25 mouse cellular contexts compared by ENCODE assay signal in genomic region chr17:14652013-14652412, GRCm38 (mm10). TPM values are rescaled to one million over a fixed set of nuclear protein-coding genes. Genes with fewer than 3 reads are reported as not detected.
DNase-seq lines count a peak whose midpoint lies in the region; ATAC-seq and TF ChIP-seq lines count a peak whose summit lies in the region.
"Had no signal": no experiment of that assay in that cellular context is flagged by ENCODE, and none has a peak within 500 bp of the region (broad histone marks: within the 10 kb centered on the region; RNA-seq: fewer than 3 reads in every experiment).

No protein-coding gene starts in this region.

- H3K4me2 ChIP-seq in limb, embryonic 13.5 days (replicated peaks): no peak overlapping the region
- H3K4me2 ChIP-seq: embryonic facial prominence, embryonic 12.5 days; embryonic facial prominence, embryonic 15.5 days; forebrain, embryonic 12.5 days had no signal

- H3K4me1 ChIP-seq in heart, adult 2 months (ENCODE audit: control insufficient read depth, insufficient read depth, low read length): no peaks in the 10 kb centered on the region
- peaks cover 7% of the 10 kb centered on the region; the same call in 1 of the 2 replicates for H3K4me1 ChIP-seq in limb, embryonic 13.5 days
- H3K4me1 ChIP-seq: embryonic facial prominence, embryonic 12.5 days; forebrain, embryonic 10.5 days; forebrain, embryonic 12.5 days had no signal

- WGBS in heart, adult 2 months: 74% methylated on average over 7 of the region's 7 CpGs
- WGBS in limb, embryonic 13.5 days: 29% methylated on average over 7 of the region's 7 CpGs

- TF ChIP-seq CTCF in heart, adult 2 months (IDR thresholded peaks at IDR 0.05): no peak

- no peak for TF ChIP-seq EP300 in heart, adult 2 months (IDR thresholded peaks at IDR 0.05; ENCODE audit: insufficient read depth, low read depth, low read length)

- intact Hi-C loops in heart, adult 2 months (cut with DNase I): no loop called here

- peak; percentile 64; the same call in 1 of the 2 replicates for ATAC-seq in limb, embryonic 13.5 days (ENCODE audit: low FRiP score, low read depth)
- ATAC-seq: forebrain, embryonic 14.5 days; forebrain, embryonic 16.5 days had no signal

- H3K4me3 ChIP-seq in heart, adult 2 months: no peak overlapping the region
- H3K4me3 ChIP-seq in limb, embryonic 13.5 days: no peak overlapping the region
- H3K4me3 ChIP-seq: embryonic facial prominence, embryonic 12.5 days; embryonic facial prominence, embryonic 15.5 days; erythroblast, embryonic 14.5 days; forebrain, embryonic 10.5 days; forebrain, embryonic 12.5 days had no signal

- TF ChIP-seq POLR2A in heart, adult 2 months (IDR thresholded peaks at IDR 0.05; ENCODE audit: insufficient read depth, low read depth, low read length): no peak

- H3K27ac ChIP-seq in heart, adult 2 months: no peak overlapping the region
- H3K27ac ChIP-seq in limb, embryonic 13.5 days: no peak overlapping the region
- H3K27ac ChIP-seq: embryonic facial prominence, embryonic 12.5 days; embryonic facial prominence, embryonic 15.5 days; forebrain, embryonic 10.5 days; forebrain, embryonic 12.5 days had no signal

- H3K9ac ChIP-seq in heart, adult 2 months (ENCODE audit: low read depth, low read length): no peak overlapping the region
- no peak overlapping the region for H3K9ac ChIP-seq in limb, embryonic 13.5 days
- H3K9ac ChIP-seq: embryonic facial prominence, embryonic 12.5 days; embryonic facial prominence, embryonic 15.5 days; forebrain, embryonic 12.5 days had no signal

- DNase-seq in heart, adult 11 months: peak; percentile 53
- no peak for DNase-seq in heart, adult 2 months
- peak; percentile 39 for DNase-seq in forelimb bud, embryonic 11.5 days (ENCODE audit: low read depth, low spot score)
- peak; percentile 1 for DNase-seq in hindlimb bud, embryonic 11.5 days (ENCODE audit: extremely low spot score, low read depth, low spot score)
- DNase-seq in thymus, postnatal 0 days (ENCODE audit: low spot score): no peak
- no peak for DNase-seq in layer of hippocampus, adult 18-20 months (ENCODE audit: low spot score in 2 of 2)
- DNase-seq: adrenal gland, adult 2 months; adrenal gland, postnatal 10 days; adrenal gland, postnatal 25 days; cerebellum, adult 11 months; cerebellum, adult 18-20 months; cerebellum, adult 8-10 months; cerebellum, adult 9-11 months; cerebellum, postnatal 14 days; cerebellum, postnatal 36 days; embryo, embryonic 11 days had no signal

- no peaks in the 10 kb centered on the region for H3K9me3 ChIP-seq in limb, embryonic 13.5 days
- H3K9me3 ChIP-seq: embryonic facial prominence, embryonic 12.5 days; embryonic facial prominence, embryonic 15.5 days; forebrain, embryonic 10.5 days; forebrain, embryonic 12.5 days had no signal

- H3K27me3 ChIP-seq in heart, adult 2 months (ENCODE audit: control insufficient read depth, insufficient read depth, low read length): no peaks in the 10 kb centered on the region
- H3K27me3 ChIP-seq in limb, embryonic 13.5 days: no peaks in the 10 kb centered on the region
- H3K27me3 ChIP-seq: embryonic facial prominence, embryonic 12.5 days; embryonic facial prominence, embryonic 15.5 days; forebrain, embryonic 12.5 days had no signal

- no peaks in the 10 kb centered on the region for H3K79me2 ChIP-seq in heart, adult 2 months (replicated peaks; ENCODE audit: control insufficient read depth, insufficient read depth, low read length)

- no peaks in the 10 kb centered on the region for H3K36me3 ChIP-seq in heart, adult 2 months (ENCODE audit: control insufficient read depth, insufficient read depth, low read length)
- no peaks in the 10 kb centered on the region for H3K36me3 ChIP-seq in limb, embryonic 13.5 days
- H3K36me3 ChIP-seq: embryonic facial prominence, embryonic 12.5 days; embryonic facial prominence, embryonic 15.5 days; forebrain, embryonic 10.5 days; forebrain, embryonic 12.5 days had no signal

RNA-seq across cellular contexts. Expression of gene Thbs2, which starts 42.0 kb away (rescaled TPM):
- 10 to 100 TPM; 12.2 to 21.0 TPM for total RNA-seq in heart, adult 2 months (2021)
- 10.8 and 22.0 TPM in 2 replicates for polyA plus RNA-seq in heart, adult 2 months (2012; rRNA removed)
- 27.5 and 29.8 TPM in 2 replicates for polyA plus RNA-seq in limb, embryonic 13.5 days (2015; fragmentation: Nextera tagmentation; extraction: Ambion mirVana)
- polyA plus RNA-seq in thymus, postnatal 0 days (2015; fragmentation: Nextera tagmentation; extraction: Ambion mirVana): 7.3 and 8.6 TPM in 2 replicates
- total RNA-seq in layer of hippocampus, adult 18-20 months (2021): 1 to 10 TPM; 3.0 to 4.0 TPM
- total RNA-seq: MEL had no signal
- polyA plus RNA-seq: erythroblast, embryonic 14.5 days had no signal

Comparison
In these comparisons a context has a peak if more than half of its experiments do, and no peak if none do; other contexts are left out.
1. DNase-seq: peak in heart, adult 11 months (single experiment), forelimb bud, embryonic 11.5 days (single experiment) and hindlimb bud, embryonic 11.5 days (single experiment); none in heart, adult 2 months (0 of 2), thymus, postnatal 0 days (single experiment) and layer of hippocampus, adult 18-20 months (0 of 2).